Mouse (Mus musculus): Measurements from ENCODE around the gene Gm9837. TPM values are rescaled to one million over a fixed set of nuclear protein-coding genes. Genes with fewer than 3 reads are reported as not detected.
A peak's percentile ranks its signal among the peaks of the same experiment; 100 is the strongest.
"Not testable (repeated sequence)": the region's sequence is repeated elsewhere in the genome, so short reads cannot be mapped to it uniquely, and the experiment has no call there.

Gm9837 gene
- polyA plus RNA-seq, 1 experiment from 2014 or later: not detected

DNA sequence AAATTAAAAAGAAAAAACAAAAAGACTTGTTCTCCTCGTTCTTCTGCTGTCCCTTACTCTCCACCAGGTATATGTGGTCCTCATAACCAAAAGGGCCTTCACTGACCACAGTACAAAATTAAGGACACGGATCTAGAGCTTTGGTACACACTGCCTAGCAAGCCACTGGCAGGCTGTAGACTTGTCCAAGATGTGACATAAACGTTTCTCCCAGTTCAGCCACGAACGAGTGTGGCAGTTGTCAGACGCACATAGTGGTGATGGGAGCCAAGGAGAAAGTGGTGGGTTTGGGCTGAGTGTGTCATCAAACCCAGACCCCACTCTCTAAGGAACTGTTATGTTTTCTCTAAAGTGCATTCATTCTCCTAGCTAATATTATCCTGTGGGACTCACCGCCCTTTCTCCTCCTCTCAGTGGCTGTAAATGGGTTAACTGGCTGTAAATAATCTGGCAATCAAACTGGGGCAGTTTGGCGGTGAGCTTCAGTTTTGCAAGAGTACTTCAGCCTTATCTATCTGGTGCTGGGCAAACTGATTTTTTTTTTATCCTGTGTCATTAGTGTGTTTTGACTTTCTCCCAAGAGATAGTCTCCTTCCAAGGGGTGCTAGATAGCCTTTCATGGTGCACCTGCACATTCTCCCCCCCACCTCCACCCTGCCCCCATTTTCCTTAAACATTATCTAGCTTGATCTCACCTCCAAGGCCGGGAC, 38.8 kb downstream of the Gm9837 start:
- Histone ChIP-seq H3K9ac (replicated peaks; ENCODE audit: low read depth) (peak overlapping the region; percentile 19; the same call in 1 of the 2 replicates), H3K27me3 (replicated peaks; ENCODE audit: insufficient read depth, low read length) (no peaks in the 10 kb centered on the region), H3K4me3 (ENCODE audit: low read depth, low read length) (peak overlapping the region; percentile 71), H3K4me2 (replicated peaks; ENCODE audit: low read depth, low read length) (peak overlapping the region; percentile 65), H3K9me3 (ENCODE audit: low read length) (no peaks in the 10 kb centered on the region), H3K36me3 (ENCODE audit: insufficient read depth, low read length) (no peaks in the 10 kb centered on the region), H3K4me1 (ENCODE audit: insufficient read depth, low read depth, low read length) (0 out of 2 replicates have a peak, but pooled peaks cover 4% of the 10 kb centered on the region), H3K27ac (ENCODE audit: low read length) (peak overlapping the region; percentile 86)
- DNase-seq (ENCODE audit: low spot score): peak; percentile 65
- TF ChIP-seq EP300 (IDR thresholded peaks at IDR 0.05): 0 out of 2 replicates have a peak, but pooled peaks have one; percentile 5
- no peak for TF ChIP-seq CTCF (IDR thresholded peaks at IDR 0.05)
- ATAC-seq: peak; percentile 25
- WGBS: 11% methylated on average over 9 of the region's 9 CpGs

DNA sequence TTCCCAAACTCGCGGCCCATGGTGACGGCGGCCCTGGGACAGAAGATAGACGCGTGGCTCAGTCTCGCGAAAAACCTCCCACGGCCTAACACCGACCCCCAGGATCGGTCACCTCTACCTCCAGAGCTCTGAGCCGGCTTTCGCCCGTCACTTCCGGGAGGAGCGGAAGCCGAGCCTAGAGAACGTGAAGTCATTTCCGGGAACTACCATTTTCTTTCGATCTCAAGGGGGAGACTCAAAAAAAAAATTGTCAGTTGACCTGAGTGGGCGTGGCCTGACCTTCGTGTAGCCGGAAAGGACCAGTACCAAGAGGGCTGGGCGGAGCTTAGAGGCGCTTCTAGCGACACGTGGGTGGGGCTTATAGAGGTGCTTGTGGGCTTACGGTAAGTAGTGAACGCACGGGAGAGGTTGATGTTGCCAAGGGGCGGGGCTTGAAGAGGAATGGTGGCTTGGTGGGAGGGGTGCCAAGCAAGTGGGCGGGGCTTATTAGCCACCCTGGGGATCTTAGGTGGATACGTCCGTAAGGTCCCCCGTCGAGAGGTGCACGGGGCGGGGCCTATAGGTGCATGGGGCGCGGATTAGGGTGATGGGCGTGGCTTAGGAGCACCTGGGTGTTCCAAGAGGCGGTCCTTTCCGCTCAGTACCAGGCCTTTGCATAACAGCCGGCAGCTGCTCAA, 39.5 kb downstream of the Gm9837 start, which contains the start of the genes Uqcrq and Gdf9:
Gene Uqcrq (minus strand): TSS at position 162 of the 677 bp plus-strand sequence.
Gene Gdf9 (plus strand): TSS at position 354 of the 677 bp plus-strand sequence.
- peak; percentile 100 for DNase-seq (ENCODE audit: low spot score)
- ATAC-seq: peak; percentile 95
- 1% methylated on average over 43 of the region's 44 CpGs for WGBS

DNA sequence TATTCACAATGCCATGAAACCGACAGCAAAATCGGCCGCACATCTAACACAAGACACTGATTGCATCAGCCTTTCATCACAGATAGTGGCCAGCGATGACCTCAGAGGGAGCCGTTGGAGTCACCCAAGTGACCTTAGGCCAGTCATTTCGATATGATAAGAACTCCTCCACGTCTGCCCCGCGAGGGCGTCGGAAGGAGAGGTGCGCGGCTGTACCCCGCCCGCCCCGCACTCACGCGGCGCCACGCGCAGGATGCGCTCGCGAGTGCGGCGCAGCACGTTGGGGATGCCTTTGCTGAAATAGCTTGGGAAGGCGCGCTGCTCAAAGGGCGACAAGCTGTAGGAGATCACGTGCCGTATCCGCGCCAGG, 40.0 kb downstream of the Gm9837 start:
- Histone ChIP-seq H3K9ac (replicated peaks; ENCODE audit: low read depth) (peak overlapping the region; percentile 82), H3K4me1 (ENCODE audit: insufficient read depth, low read depth, low read length) (0 out of 2 replicates have a peak, but pooled peaks cover 4% of the 10 kb centered on the region), H3K27ac (ENCODE audit: low read length) (peak overlapping the region; percentile 86), H3K27me3 (replicated peaks; ENCODE audit: insufficient read depth, low read length) (no peaks in the 10 kb centered on the region), H3K9me3 (ENCODE audit: low read length) (no peaks in the 10 kb centered on the region), H3K4me3 (ENCODE audit: low read depth, low read length) (peak overlapping the region; percentile 71), H3K36me3 (ENCODE audit: insufficient read depth, low read length) (no peaks in the 10 kb centered on the region), H3K4me2 (replicated peaks; ENCODE audit: low read depth, low read length) (peak overlapping the region; percentile 65)
- peak; percentile 33 for ATAC-seq
- no peak for DNase-seq (ENCODE audit: low spot score)
- under 1% methylated on average over 34 of the region's 34 CpGs for WGBS
- TF ChIP-seq CTCF (IDR thresholded peaks at IDR 0.05) (no peak), EP300 (IDR thresholded peaks at IDR 0.05) (no peak)

More for the DNA sequence above, 39.5 kb downstream of the Gm9837 start, which contains the start of the genes Uqcrq and Gdf9:
- TF ChIP-seq CTCF (IDR thresholded peaks at IDR 0.05) (no peak), EP300 (IDR thresholded peaks at IDR 0.05) (peak; percentile 81)
- Histone ChIP-seq H3K9me3 (ENCODE audit: low read length) (no peaks in the 10 kb centered on the region), H3K4me2 (replicated peaks; ENCODE audit: low read depth, low read length) (peak within 1 kb of the TSS; percentile 65), H3K36me3 (ENCODE audit: insufficient read depth, low read length) (no peaks in the 10 kb centered on the region), H3K27me3 (replicated peaks; ENCODE audit: insufficient read depth, low read length) (no peaks in the 10 kb centered on the region), H3K27ac (ENCODE audit: low read length) (peak within 1 kb of the TSS; percentile 86), H3K4me3 (ENCODE audit: low read depth, low read length) (peak within 1 kb of the TSS; percentile 71), H3K4me1 (ENCODE audit: insufficient read depth, low read depth, low read length) (0 out of 2 replicates have a peak, but pooled peaks cover 4% of the 10 kb centered on the region), H3K9ac (replicated peaks; ENCODE audit: low read depth) (peak within 1 kb of the TSS; percentile 82)

DNA sequence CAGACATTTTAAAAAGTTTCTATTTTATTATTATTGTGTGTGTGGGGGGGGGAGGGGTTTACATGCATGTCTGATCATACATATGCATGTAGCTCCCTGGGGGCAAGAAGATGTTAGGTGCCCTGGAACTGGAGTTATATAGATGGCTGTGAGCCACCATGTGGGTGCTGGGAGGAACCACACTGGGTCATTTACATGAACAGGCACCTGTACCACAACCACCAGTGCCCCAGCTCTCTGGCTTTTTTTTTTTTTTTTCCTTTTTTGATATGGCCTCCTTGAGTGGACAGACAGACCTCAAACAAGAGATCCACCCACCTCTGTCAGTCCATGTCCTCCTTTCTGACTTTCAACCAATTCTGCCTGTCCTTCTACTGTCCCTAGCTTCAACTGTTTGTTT, 41.1 kb downstream of the Gm9837 start:
- no peak overlapping the region for H3K4me2 ChIP-seq (replicated peaks; ENCODE audit: low read depth, low read length)

DNA sequence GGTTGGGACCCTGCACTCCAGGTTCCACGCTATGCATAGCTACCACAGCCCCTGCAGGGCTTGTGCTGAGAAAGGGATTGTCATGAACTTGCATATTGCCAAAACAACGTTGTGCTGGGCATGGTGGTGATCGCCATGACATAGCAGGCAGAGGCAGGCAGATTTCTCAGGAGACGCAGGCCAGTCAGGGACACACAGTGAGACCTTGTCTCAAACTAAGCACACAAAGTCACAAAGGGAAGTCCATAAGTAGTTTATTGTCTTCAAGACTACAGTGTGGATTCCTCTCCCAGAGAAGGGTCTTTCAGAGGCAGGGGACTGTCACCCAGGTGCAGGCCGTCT, 41.6 kb downstream of the Gm9837 start:
- no peaks in the 10 kb centered on the region for H3K9me3 ChIP-seq (ENCODE audit: low read length)
- H3K36me3 ChIP-seq (ENCODE audit: insufficient read depth, low read length): no peaks in the 10 kb centered on the region
- no peak overlapping the region for H3K27ac ChIP-seq (ENCODE audit: low read length)
- 0 out of 2 replicates have a peak, but pooled peaks cover 4% of the 10 kb centered on the region for H3K4me1 ChIP-seq (ENCODE audit: insufficient read depth, low read depth, low read length)
- no peak overlapping the region for H3K4me3 ChIP-seq (ENCODE audit: low read depth, low read length)
- WGBS: 91% methylated on average over 5 of the region's 5 CpGs
- H3K4me2 ChIP-seq (replicated peaks; ENCODE audit: low read depth, low read length): no peak overlapping the region
- no peak for TF ChIP-seq CTCF (IDR thresholded peaks at IDR 0.05)
- no peak for TF ChIP-seq EP300 (IDR thresholded peaks at IDR 0.05)
- ATAC-seq: no peak
- no peaks in the 10 kb centered on the region for H3K27me3 ChIP-seq (replicated peaks; ENCODE audit: insufficient read depth, low read length)
- no peak overlapping the region for H3K9ac ChIP-seq (replicated peaks; ENCODE audit: low read depth)
- no peak for DNase-seq (ENCODE audit: low spot score)

More for the DNA sequence above, 41.1 kb downstream of the Gm9837 start:
- DNase-seq (ENCODE audit: low spot score): no peak
- no peak for ATAC-seq
- Histone ChIP-seq H3K9ac (replicated peaks; ENCODE audit: low read depth) (no peak overlapping the region), H3K27me3 (replicated peaks; ENCODE audit: insufficient read depth, low read length) (no peaks in the 10 kb centered on the region), H3K4me3 (ENCODE audit: low read depth, low read length) (no peak overlapping the region), H3K36me3 (ENCODE audit: insufficient read depth, low read length) (no peaks in the 10 kb centered on the region), H3K4me1 (ENCODE audit: insufficient read depth, low read depth, low read length) (0 out of 2 replicates have a peak, but pooled peaks cover 4% of the 10 kb centered on the region), H3K27ac (ENCODE audit: low read length) (no peak overlapping the region), H3K9me3 (ENCODE audit: low read length) (no peaks in the 10 kb centered on the region)
- TF ChIP-seq CTCF (IDR thresholded peaks at IDR 0.05) (no peak), EP300 (IDR thresholded peaks at IDR 0.05) (no peak)

DNA sequence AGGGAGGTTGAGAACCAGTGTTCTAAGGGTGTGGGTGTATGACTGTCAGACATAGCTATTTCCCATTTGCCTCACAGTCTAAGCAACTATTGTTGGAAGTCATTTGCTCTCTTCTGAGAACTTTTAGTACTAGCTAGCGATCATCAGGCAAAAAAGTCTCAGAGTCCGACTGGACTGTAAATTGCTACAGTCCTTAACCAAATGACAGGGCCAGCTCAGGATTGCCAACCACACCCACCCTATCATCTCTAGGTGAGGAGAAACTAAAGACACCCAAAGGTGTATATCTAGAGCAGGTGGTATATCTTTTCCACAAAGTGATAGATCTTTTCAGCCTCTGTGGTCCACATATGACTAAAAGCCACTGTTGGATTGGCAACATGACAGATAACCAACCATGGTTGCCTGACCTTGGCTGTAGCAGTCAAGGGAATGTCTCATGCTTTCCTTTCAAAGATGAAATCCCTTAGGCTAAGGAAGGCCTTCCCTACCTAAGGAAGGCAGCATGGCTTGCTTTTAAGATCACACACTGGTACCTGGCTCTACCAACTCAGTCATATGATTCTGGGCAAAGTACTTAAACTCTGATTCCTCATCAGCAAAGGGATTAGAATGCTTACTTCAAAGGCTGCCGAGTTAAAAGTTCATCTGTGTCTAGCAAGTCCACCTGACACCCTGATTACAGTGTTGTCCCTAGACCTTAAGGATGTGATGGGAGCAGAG, 42.1 kb downstream of the Gm9837 start:
- no peak for TF ChIP-seq CTCF (IDR thresholded peaks at IDR 0.05)
- no peak for TF ChIP-seq EP300 (IDR thresholded peaks at IDR 0.05)

DNA sequence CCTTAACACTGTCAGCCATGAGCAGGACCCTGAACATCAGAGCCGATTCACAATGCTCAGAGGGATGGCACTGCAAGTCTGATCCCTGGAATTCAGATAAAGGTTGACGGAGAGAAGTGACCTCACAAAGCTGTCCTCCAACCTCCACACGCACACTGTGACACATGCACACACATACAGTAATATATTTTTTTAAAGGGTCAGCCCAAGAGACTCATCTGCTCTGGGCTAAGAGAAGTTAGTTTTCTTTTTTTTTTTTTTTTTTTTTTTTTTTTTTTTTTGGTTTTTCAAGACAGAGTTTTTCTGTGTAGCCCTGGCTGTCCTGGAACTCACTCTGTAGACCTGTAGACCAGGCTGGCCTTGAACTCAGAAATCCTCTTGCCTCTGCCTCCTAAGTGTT, 43.4 kb downstream of the Gm9837 start:
- H3K27ac ChIP-seq (ENCODE audit: low read length); H3K9me3 ChIP-seq (ENCODE audit: low read length); H3K9ac ChIP-seq (replicated peaks; ENCODE audit: low read depth); H3K4me3 ChIP-seq (ENCODE audit: low read depth, low read length); H3K4me1 ChIP-seq (ENCODE audit: insufficient read depth, low read depth, low read length); H3K27me3 ChIP-seq (replicated peaks; ENCODE audit: insufficient read depth, low read length); H3K36me3 ChIP-seq (ENCODE audit: insufficient read depth, low read length); H3K4me2 ChIP-seq (replicated peaks; ENCODE audit: low read depth, low read length); ATAC-seq; DNase-seq (ENCODE audit: low spot score): not testable (repeated sequence)
- WGBS: 87% methylated on average over 3 of the region's 3 CpGs

More for the DNA sequence above, 42.1 kb downstream of the Gm9837 start:
- WGBS: 94% methylated on average over 3 of the region's 3 CpGs
- Histone ChIP-seq H3K9me3 (ENCODE audit: low read length) (no peaks in the 10 kb centered on the region), H3K36me3 (ENCODE audit: insufficient read depth, low read length) (no peaks in the 10 kb centered on the region), H3K27me3 (replicated peaks; ENCODE audit: insufficient read depth, low read length) (no peaks in the 10 kb centered on the region), H3K4me3 (ENCODE audit: low read depth, low read length) (no peak overlapping the region), H3K27ac (ENCODE audit: low read length) (no peak overlapping the region), H3K9ac (replicated peaks; ENCODE audit: low read depth) (no peak overlapping the region), H3K4me2 (replicated peaks; ENCODE audit: low read depth, low read length) (no peak overlapping the region), H3K4me1 (ENCODE audit: insufficient read depth, low read depth, low read length) (0 out of 2 replicates have a peak, but pooled peaks cover 4% of the 10 kb centered on the region)
- ATAC-seq: no peak
- DNase-seq (ENCODE audit: low spot score): no peak
